Mouse (Mus musculus): Measurements from ENCODE around the gene Cyp46a1. TPM values are rescaled to one million over a fixed set of nuclear protein-coding genes. Genes with fewer than 3 reads are reported as not detected.

Gene Cyp46a1
- 14.9 and 15.8 TPM in 2 replicates for polyA plus RNA-seq (2015; fragmentation: Nextera tagmentation; extraction: Ambion mirVana)

DNA sequence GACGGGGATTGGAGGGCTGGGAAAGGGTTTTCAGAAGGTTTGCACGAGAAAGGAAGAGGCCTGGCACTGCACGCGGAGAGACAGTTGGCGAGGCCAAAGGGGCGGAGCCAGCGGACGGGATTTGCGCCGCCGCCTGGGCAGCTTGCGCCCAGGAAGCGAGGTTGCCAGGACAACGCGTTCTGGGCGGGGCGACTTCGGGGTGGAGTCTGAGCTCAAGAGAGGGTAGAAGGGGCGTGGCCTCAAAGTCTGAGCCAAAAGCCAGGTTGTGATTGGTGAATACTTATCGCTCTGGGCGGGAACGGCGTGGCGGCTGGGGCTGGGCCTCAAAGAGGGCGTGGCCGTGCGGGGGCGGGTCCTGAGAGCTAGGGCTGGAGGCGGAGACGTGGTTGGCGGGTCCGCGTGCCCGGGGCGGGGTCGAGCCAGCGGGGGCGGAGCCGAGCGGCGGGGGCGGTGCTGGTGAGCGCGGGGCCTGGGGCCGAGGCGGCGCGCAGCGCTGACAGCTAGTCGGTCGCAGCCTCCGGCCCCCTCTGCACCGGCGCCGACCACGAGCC is at the start of gene Cyp46a1:
Gene Cyp46a1, plus strand, starts transcription at position 487 of the 551 bp plus-strand sequence.
- Histone ChIP-seq H3K27ac (replicated peaks) (peak within 1 kb of the TSS; percentile 73), H3K27me3 (peaks cover 23% of the 10 kb centered on the region), H3K4me2 (peak within 1 kb of the TSS; percentile 96), H3K4me3 (peak within 1 kb of the TSS; percentile 66), H3K9ac (peak within 1 kb of the TSS; percentile 83), H3K36me3 (no peaks in the 10 kb centered on the region), H3K9me3 (no peaks in the 10 kb centered on the region), H3K4me1 (replicated peaks) (peaks cover 27% of the 10 kb centered on the region)
- WGBS: 1% methylated on average over 43 of the region's 56 CpGs
- ATAC-seq (ENCODE audit: low read depth): peak; percentile 91

DNA sequence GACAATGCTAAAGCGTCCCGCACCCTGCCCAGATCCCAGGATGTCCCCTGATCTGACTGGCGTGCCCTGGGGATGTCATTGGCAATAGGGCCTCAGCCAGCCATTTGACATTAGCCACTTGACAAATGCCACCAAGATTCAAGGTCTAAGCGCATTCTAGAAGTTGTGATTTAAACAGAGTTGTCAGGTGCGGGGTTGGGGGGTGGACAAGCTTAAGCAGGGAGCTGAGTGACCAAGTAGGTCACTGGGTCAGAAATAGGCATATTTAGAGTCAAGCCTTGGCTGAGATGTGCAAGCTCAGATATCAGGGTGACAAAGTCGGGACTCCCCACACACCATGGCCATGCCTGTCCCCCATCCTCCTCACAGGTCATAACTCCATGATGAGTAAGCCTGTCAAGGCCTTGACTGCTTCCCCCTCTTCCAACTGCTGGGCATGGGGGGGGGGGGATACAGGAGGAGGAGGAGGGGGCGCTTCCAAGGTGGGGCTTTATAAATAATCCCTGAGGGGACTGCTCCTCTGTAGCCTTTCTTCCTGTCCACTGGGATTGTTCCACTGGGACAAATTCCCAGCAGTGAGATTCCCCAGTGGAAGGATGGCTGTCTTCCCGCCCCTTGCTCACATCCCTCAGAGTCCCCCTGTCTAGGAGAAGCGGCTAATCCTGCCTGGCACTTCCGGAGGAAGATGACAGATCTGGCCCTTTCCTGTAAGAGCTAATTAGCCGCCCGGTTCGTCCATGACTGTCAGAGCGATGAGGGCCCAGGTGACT is 49.5 kb upstream of the Cyp46a1 start:
- Histone ChIP-seq H3K27me3 (no peaks in the 10 kb centered on the region), H3K36me3 (no peaks in the 10 kb centered on the region), H3K4me3 (no peak overlapping the region), H3K9me3 (no peaks in the 10 kb centered on the region), H3K4me2 (peak overlapping the region; percentile 31), H3K9ac (peak overlapping the region; percentile 22; the same call in 1 of the 2 replicates), H3K4me1 (replicated peaks) (peaks cover 29% of the 10 kb centered on the region), H3K27ac (replicated peaks) (peak overlapping the region; percentile 73)
- 35% methylated on average over 14 of the region's 14 CpGs for WGBS
- ATAC-seq (ENCODE audit: low read depth): peak; percentile 33; the same call in 1 of the 2 replicates

GRCm38 (mm10) chr12:108285225-108286011 is 48.8 kb upstream of the Cyp46a1 start:
- no peak overlapping the region for H3K4me3 ChIP-seq
- 31% methylated on average over 11 of the region's 11 CpGs for WGBS

GRCm38 (mm10) chr12:108286381-108286780 is 47.8 kb upstream of the Cyp46a1 start:
- H3K27ac ChIP-seq (replicated peaks): 0 out of 2 replicates have a peak overlapping the region, but pooled peaks have one; percentile 73
- 85% methylated on average over 4 of the region's 4 CpGs for whole genome bisulfite sequencing
- no peaks in the 10 kb centered on the region for H3K9me3 ChIP-seq

More at GRCm38 (mm10) chr12:108285225-108286011, 48.8 kb upstream of the Cyp46a1 start:
- Histone ChIP-seq H3K4me1 (replicated peaks) (peaks cover 29% of the 10 kb centered on the region), H3K27me3 (no peaks in the 10 kb centered on the region), H3K9ac (peak overlapping the region; percentile 38; the same call in 1 of the 2 replicates), H3K36me3 (no peaks in the 10 kb centered on the region), H3K9me3 (no peaks in the 10 kb centered on the region), H3K27ac (replicated peaks) (peak overlapping the region; percentile 73), H3K4me2 (peak overlapping the region; percentile 31)
- ATAC-seq (ENCODE audit: low read depth): peak; percentile 36; the same call in 1 of the 2 replicates

GRCm38 (mm10) chr12:108287011-108287410 is 47.2 kb upstream of the Cyp46a1 start:
- H3K4me3 ChIP-seq: no peak overlapping the region
- no peak overlapping the region for H3K4me2 ChIP-seq
- WGBS: 87% methylated on average over 8 of the region's 8 CpGs
- no peak overlapping the region for H3K9ac ChIP-seq
- no peaks in the 10 kb centered on the region for H3K36me3 ChIP-seq
- peaks cover 32% of the 10 kb centered on the region for H3K4me1 ChIP-seq (replicated peaks)
- H3K27me3 ChIP-seq: no peaks in the 10 kb centered on the region
- no peak for ATAC-seq (ENCODE audit: low read depth)
- H3K27ac ChIP-seq (replicated peaks): no peak overlapping the region
- no peaks in the 10 kb centered on the region for H3K9me3 ChIP-seq

More at GRCm38 (mm10) chr12:108286381-108286780, 47.8 kb upstream of the Cyp46a1 start:
- Histone ChIP-seq H3K9ac (no peak overlapping the region), H3K4me1 (replicated peaks) (peaks cover 29% of the 10 kb centered on the region), H3K4me3 (no peak overlapping the region), H3K4me2 (no peak overlapping the region), H3K27me3 (no peaks in the 10 kb centered on the region), H3K36me3 (no peaks in the 10 kb centered on the region)
- ATAC-seq (ENCODE audit: low read depth): no peak

- Histone ChIP-seq H3K4me3 (no peak overlapping the region), H3K27me3 (no peaks in the 10 kb centered on the region), H3K27ac (replicated peaks) (no peak overlapping the region), H3K9me3 (no peaks in the 10 kb centered on the region), H3K4me2 (no peak overlapping the region), H3K36me3 (no peaks in the 10 kb centered on the region), H3K9ac (0 out of 2 replicates have a peak overlapping the region, but pooled peaks have one; percentile 31), H3K4me1 (replicated peaks) (peaks cover 42% of the 10 kb centered on the region)
- WGBS: 57% methylated on average over 19 of the region's 19 CpGs
- no peak for ATAC-seq (ENCODE audit: low read depth)
Measured at GRCm38 (mm10) chr12:108288127-108288880, 45.9 kb upstream of the Cyp46a1 start.

GRCm38 (mm10) chr12:108292419-108292818 is 41.8 kb upstream of the Cyp46a1 start:
- no peaks in the 10 kb centered on the region for H3K36me3 ChIP-seq
- H3K4me1 ChIP-seq (replicated peaks): peaks cover 26% of the 10 kb centered on the region
- H3K9me3 ChIP-seq: no peaks in the 10 kb centered on the region
- peak overlapping the region; percentile 44 for H3K4me2 ChIP-seq
- H3K27ac ChIP-seq (replicated peaks): 0 out of 2 replicates have a peak overlapping the region, but pooled peaks have one; percentile 33
- H3K4me3 ChIP-seq: no peak overlapping the region
- peak overlapping the region; percentile 43; the same call in 1 of the 2 replicates for H3K9ac ChIP-seq
- peak; percentile 84 for ATAC-seq (ENCODE audit: low read depth)
- no peaks in the 10 kb centered on the region for H3K27me3 ChIP-seq
- WGBS: 8% methylated on average over 9 of the region's 9 CpGs

- Histone ChIP-seq H3K9ac (peak overlapping the region; percentile 10; the same call in 1 of the 2 replicates), H3K27ac (replicated peaks) (0 out of 2 replicates have a peak overlapping the region, but pooled peaks have one; percentile 33), H3K27me3 (no peaks in the 10 kb centered on the region), H3K9me3 (no peaks in the 10 kb centered on the region), H3K4me3 (no peak overlapping the region; the same call in 1 of the 2 replicates), H3K4me2 (peak overlapping the region; percentile 44), H3K36me3 (no peaks in the 10 kb centered on the region), H3K4me1 (replicated peaks) (peaks cover 26% of the 10 kb centered on the region)
- peak; percentile 75 for ATAC-seq (ENCODE audit: low read depth)
- WGBS: 3% methylated on average over 8 of the region's 8 CpGs
Measured at GRCm38 (mm10) chr12:108292957-108293356, 41.2 kb upstream of the Cyp46a1 start.

- Histone ChIP-seq H3K9ac (no peak overlapping the region), H3K9me3 (no peaks in the 10 kb centered on the region), H3K4me3 (no peak overlapping the region), H3K27me3 (no peaks in the 10 kb centered on the region), H3K27ac (replicated peaks) (no peak overlapping the region), H3K4me2 (no peak overlapping the region), H3K4me1 (replicated peaks) (peaks cover 18% of the 10 kb centered on the region), H3K36me3 (no peaks in the 10 kb centered on the region)
- 58% methylated on average over 3 of the region's 3 CpGs for WGBS
- no peak for ATAC-seq (ENCODE audit: low read depth)
Measured at GRCm38 (mm10) chr12:108294620-108295019, 39.6 kb upstream of the Cyp46a1 start.

GRCm38 (mm10) chr12:108297033-108297432 is 37.1 kb upstream of the Cyp46a1 start:
- no peak overlapping the region for H3K4me3 ChIP-seq
- no peak for ATAC-seq (ENCODE audit: low read depth)
- H3K27me3 ChIP-seq: no peaks in the 10 kb centered on the region
- no peak overlapping the region for H3K9ac ChIP-seq
- H3K27ac ChIP-seq (replicated peaks): no peak overlapping the region
- H3K4me2 ChIP-seq: no peak overlapping the region
- H3K9me3 ChIP-seq: no peaks in the 10 kb centered on the region
- WGBS: 86% methylated on average over 6 of the region's 6 CpGs
- H3K4me1 ChIP-seq (replicated peaks): peaks cover 15% of the 10 kb centered on the region
- no peaks in the 10 kb centered on the region for H3K36me3 ChIP-seq

GRCm38 (mm10) chr12:108301006-108301405 is 33.2 kb upstream of the Cyp46a1 start:
- no peak overlapping the region for H3K4me3 ChIP-seq
- no peaks in the 10 kb centered on the region for H3K9me3 ChIP-seq
- no peak overlapping the region for H3K9ac ChIP-seq
- H3K4me1 ChIP-seq (replicated peaks): peaks cover 4% of the 10 kb centered on the region
- ATAC-seq (ENCODE audit: low read depth): no peak
- no peak overlapping the region for H3K4me2 ChIP-seq
- 80% methylated on average over 6 of the region's 6 CpGs for WGBS
- H3K27me3 ChIP-seq: peaks cover 10% of the 10 kb centered on the region; the same call in 1 of the 2 replicates
- H3K36me3 ChIP-seq: no peaks in the 10 kb centered on the region
- no peak overlapping the region for H3K27ac ChIP-seq (replicated peaks)

All from neural tube, embryonic 13.5 days (tissue).